Comparison of ENCODE assay signal across 27 mouse cellular contexts in genomic region chr9:34239531-34239930, GRCm38 (mm10).
DNase-seq lines count a peak whose midpoint lies in the region; ATAC-seq and TF ChIP-seq lines count a peak whose summit lies in the region.
"Had no signal": no experiment of that assay in that cellular context is flagged by ENCODE, and none has a peak within 500 bp of the region (broad histone marks: within the 10 kb centered on the region; RNA-seq: fewer than 3 reads in every experiment).

No protein-coding gene starts in this region.

- no peak overlapping the region for H3K4me3 ChIP-seq in forebrain, embryonic 11.5 days (ENCODE audit: low read depth, low read length)
- H3K4me3 ChIP-seq in liver, embryonic 12.5 days, result no peak overlapping the region
- H3K4me3 ChIP-seq: embryonic facial prominence, embryonic 12.5 days; embryonic facial prominence, embryonic 15.5 days; forebrain, embryonic 13.5 days; gastrocnemius, adult 2 months; heart, embryonic 12.5 days; heart, embryonic 15.5 days; hindbrain, embryonic 10.5 days; hindbrain, embryonic 13.5 days; intestine, embryonic 15.5 days had no signal

- 89% methylated on average over 2 of the region's 2 CpGs for WGBS in forebrain, embryonic 11.5 days
- 50% methylated on average over 2 of the region's 2 CpGs for WGBS in liver, embryonic 12.5 days (ENCODE audit: insufficient replicate concordance)

- POLR2A ChIA-PET in Patski (lab: Charles Lee), result no interaction called here

- no peaks in the 10 kb centered on the region for H3K9me3 ChIP-seq in forebrain, embryonic 11.5 days (ENCODE audit: control insufficient read depth, low read length)
- H3K9me3 ChIP-seq in liver, embryonic 12.5 days (replicated peaks), result no peaks in the 10 kb centered on the region
- H3K9me3 ChIP-seq: embryonic facial prominence, embryonic 12.5 days; embryonic facial prominence, embryonic 15.5 days; forebrain, embryonic 13.5 days; heart, embryonic 12.5 days; heart, embryonic 15.5 days; hindbrain, embryonic 10.5 days; hindbrain, embryonic 13.5 days; intestine, embryonic 15.5 days had no signal

- DNase-seq in left cerebral cortex, postnatal 4 days, result peak; percentile 22
- no peak for DNase-seq in left cerebral cortex, postnatal 10 days (ENCODE audit: extremely low spot score in 1 of 2, low spot score in 2 of 2)
- DNase-seq in Muller cell, postnatal 12 days (ENCODE audit: inconsistent ontology term), result peak; percentile 87
- DNase-seq in Patski (ENCODE audit: low read depth, low spot score), result peak; percentile 7
- no peak for DNase-seq in forebrain, embryonic 11.5 days (ENCODE audit: low spot score)
- DNase-seq: adrenal gland, postnatal 10 days; adrenal gland, postnatal 36 days; cerebellum, adult 18-20 months; cerebellum, adult 9-11 months; forebrain, postnatal 0 days; gastrocnemius, adult 2 months; gastrocnemius, postnatal 14 days; heart, adult 18-20 months; heart, postnatal 10 days; heart, postnatal 36 days; kidney, adult 11 months had no signal

- in situ Hi-C loops in Patski (cut with MboI; ENCODE audit: low pct_unique_long_range_greater_than_20kb), result no loop called here

- no peaks in the 10 kb centered on the region for H3K27me3 ChIP-seq in Patski
- H3K27me3 ChIP-seq in forebrain, embryonic 11.5 days (ENCODE audit: control insufficient read depth, insufficient read depth, low read length), result no peaks in the 10 kb centered on the region
- no peaks in the 10 kb centered on the region for H3K27me3 ChIP-seq in liver, embryonic 12.5 days (replicated peaks)
- H3K27me3 ChIP-seq: embryonic facial prominence, embryonic 12.5 days; embryonic facial prominence, embryonic 15.5 days; forebrain, embryonic 13.5 days; heart, embryonic 12.5 days; heart, embryonic 15.5 days; hindbrain, embryonic 13.5 days; intestine, embryonic 15.5 days had no signal

- intact Hi-C loops in left cerebral cortex, postnatal 4 days (cut with DNase I), result no loop called here
- intact Hi-C loops in left cerebral cortex, postnatal 10 days (cut with DNase I), result no loop called here

- no peak overlapping the region for H3K27ac ChIP-seq in forebrain, embryonic 11.5 days (ENCODE audit: low read depth, low read length)
- H3K27ac ChIP-seq in liver, embryonic 12.5 days, result no peak overlapping the region
- H3K27ac ChIP-seq: embryonic facial prominence, embryonic 12.5 days; embryonic facial prominence, embryonic 15.5 days; forebrain, embryonic 13.5 days; gastrocnemius, adult 2 months; heart, embryonic 15.5 days; hindbrain, embryonic 10.5 days; hindbrain, embryonic 13.5 days; intestine, embryonic 15.5 days had no signal

- H3K9ac ChIP-seq in forebrain, embryonic 11.5 days (ENCODE audit: low read length), result no peak overlapping the region
- no peak overlapping the region for H3K9ac ChIP-seq in liver, embryonic 12.5 days
- H3K9ac ChIP-seq: embryonic facial prominence, embryonic 12.5 days; embryonic facial prominence, embryonic 15.5 days; forebrain, embryonic 13.5 days; forebrain, postnatal 0 days; heart, embryonic 12.5 days; heart, embryonic 15.5 days; hindbrain, embryonic 13.5 days; intestine, embryonic 15.5 days had no signal

- no peaks in the 10 kb centered on the region for H3K4me1 ChIP-seq in forebrain, embryonic 11.5 days (replicated peaks; ENCODE audit: control insufficient read depth, insufficient read depth, low read length)
- no peaks in the 10 kb centered on the region for H3K4me1 ChIP-seq in liver, embryonic 12.5 days
- H3K4me1 ChIP-seq: embryonic facial prominence, embryonic 12.5 days; embryonic facial prominence, embryonic 15.5 days; forebrain, embryonic 13.5 days; hindbrain, embryonic 10.5 days; hindbrain, embryonic 13.5 days; intestine, embryonic 15.5 days had no signal

- H3K36me3 ChIP-seq in forebrain, embryonic 11.5 days (ENCODE audit: control insufficient read depth, insufficient read depth, low read length), result no peaks in the 10 kb centered on the region
- no peaks in the 10 kb centered on the region for H3K36me3 ChIP-seq in liver, embryonic 12.5 days
- H3K36me3 ChIP-seq: embryonic facial prominence, embryonic 12.5 days; embryonic facial prominence, embryonic 15.5 days; heart, embryonic 12.5 days; heart, embryonic 15.5 days; hindbrain, embryonic 10.5 days; hindbrain, embryonic 13.5 days; intestine, embryonic 15.5 days had no signal

- H3K4me2 ChIP-seq in forebrain, embryonic 11.5 days (ENCODE audit: low read depth, low read length, severe bottlenecking), result no peak overlapping the region
- no peak overlapping the region for H3K4me2 ChIP-seq in liver, embryonic 12.5 days
- H3K4me2 ChIP-seq: embryonic facial prominence, embryonic 12.5 days; embryonic facial prominence, embryonic 15.5 days; forebrain, embryonic 13.5 days; heart, embryonic 12.5 days; heart, embryonic 15.5 days; hindbrain, embryonic 13.5 days; intestine, embryonic 15.5 days had no signal

- ATAC-seq in Patski, result no peak
- no peak for ATAC-seq in forebrain, embryonic 11.5 days (replicated peaks; ENCODE audit: low FRiP score)
- no peak for ATAC-seq in liver, embryonic 12.5 days
- ATAC-seq: activated CD4-positive, CD25-positive, alpha-beta regulatory T cell, adult 4 months; forebrain, embryonic 13.5 days; forebrain, postnatal 0 days; hindbrain, embryonic 16.5 days; intestine, embryonic 15.5 days had no signal

- CTCF ChIA-PET in Patski (lab: Charles Lee), result no interaction called here

- no peak for TF ChIP-seq CTCF in Patski (IDR thresholded peaks at IDR 0.05)

Comparison
In these comparisons a context has a peak if more than half of its experiments do, and no peak if none do; other contexts are left out.
1. DNase-seq: peak in left cerebral cortex, postnatal 4 days (single experiment), Muller cell, postnatal 12 days (single experiment) and Patski (single experiment); none in left cerebral cortex, postnatal 10 days (0 of 2) and forebrain, embryonic 11.5 days (single experiment).